Mouse (Mus musculus) hindbrain, embryonic 12.5 days (tissue): ENCODE data around the gene Dgat2l6. TPM values are rescaled to one million over a fixed set of nuclear protein-coding genes. Genes with fewer than 3 reads are reported as not detected.

ENCODE experiments used
- ATAC-seq: fragments of 200-750 bp; cut with Nextera tagmentation; 2 replicates; pipeline ENCODE4 v1.8.0; 2017; ENCODE audit warnings: moderate TSS enrichment; ENCODE audit not compliant: low FRiP score
- H3K27ac ChIP-seq: fragments of 300-500 bp; sonication (generic); 2 replicates; pipeline ENCODE4 v1.5.1; 2016; ENCODE audit warnings: mild to moderate bottlenecking
- H3K27me3 ChIP-seq: fragments of 300-500 bp; sonication (generic); 2 replicates; pipeline ENCODE4 v1.6.1; 2016; ENCODE audit warnings: mild to moderate bottlenecking
- H3K36me3 ChIP-seq: fragments of 300-500 bp; sonication (generic); 2 replicates; pipeline ENCODE4 v1.6.1; 2016; ENCODE audit warnings: mild to moderate bottlenecking
- H3K4me1 ChIP-seq: fragments of 300-500 bp; sonication (generic); 2 replicates; pipeline ENCODE4 v1.6.1; 2016
- H3K4me2 ChIP-seq: fragments of 300-500 bp; sonication (generic); replicated peaks from 2 replicates; pipeline ENCODE4 v1.6.1; 2016; ENCODE audit warnings: mild to moderate bottlenecking
- H3K4me3 ChIP-seq: fragments of 300-500 bp; sonication (generic); 2 replicates; pipeline ENCODE4 v1.5.1; 2016; ENCODE audit warnings: mild to moderate bottlenecking
- H3K9ac ChIP-seq: fragments of 300-500 bp; sonication (generic); 2 replicates; pipeline ENCODE4 v1.6.1; 2016; ENCODE audit warnings: mild to moderate bottlenecking, moderate library complexity
- H3K9me3 ChIP-seq: fragments of 300-500 bp; sonication (generic); replicated peaks from 2 replicates; pipeline ENCODE4 v1.6.1; 2016; ENCODE audit warnings: mild to moderate bottlenecking
- WGBS: fragments of 180-500 bp; shearing (Covaris S2); methylation state at CpG from one replicate; pipeline ENCODE4 v1.1.7; 2016; 5-methylcytosine and 5-hydroxymethylcytosine counted together
- polyA plus RNA-seq: library from polyadenylated mRNA; unstranded; fragments of >200 nt; fragmentation: Nextera tagmentation; extraction: Ambion mirVana; gene quantifications from 2 replicates; pipeline ENCODE4 v1.2.1, GENCODE M21; 2016

Gene Dgat2l6
- polyA plus RNA-seq, 1 experiment from 2014 or later = not detected

DNA sequence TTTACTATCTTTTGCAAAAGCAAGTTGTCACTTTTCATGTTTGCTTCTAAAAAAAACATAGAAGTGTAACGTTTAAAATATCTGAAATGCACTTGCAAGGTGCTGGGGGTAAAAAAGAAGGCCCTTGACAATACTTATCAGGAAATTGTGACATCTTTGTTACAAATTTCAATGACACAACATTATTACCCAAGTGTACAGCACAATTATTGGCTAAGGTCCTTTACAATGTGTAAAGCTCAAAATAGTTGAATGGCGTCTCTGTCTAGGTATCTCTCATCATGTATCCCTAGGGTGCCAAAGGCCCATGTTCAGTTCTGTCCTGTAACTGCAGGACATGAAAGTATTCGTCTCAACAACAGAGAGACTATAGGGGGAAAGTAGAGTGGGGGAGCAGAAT lies 31.4 kb downstream of the Dgat2l6 start:
- H3K4me1 ChIP-seq = no peaks in the 10 kb centered on the region
- no peak overlapping the region for H3K4me3 ChIP-seq
- no peak overlapping the region for H3K9ac ChIP-seq
- no peaks in the 10 kb centered on the region for H3K9me3 ChIP-seq
- H3K27ac ChIP-seq = no peak overlapping the region
- H3K4me2 ChIP-seq = no peak overlapping the region
- WGBS = 85% methylated on average over 3 of the region's 3 CpGs
- H3K36me3 ChIP-seq = no peaks in the 10 kb centered on the region
- no peak for ATAC-seq
- no peaks in the 10 kb centered on the region for H3K27me3 ChIP-seq

DNA sequence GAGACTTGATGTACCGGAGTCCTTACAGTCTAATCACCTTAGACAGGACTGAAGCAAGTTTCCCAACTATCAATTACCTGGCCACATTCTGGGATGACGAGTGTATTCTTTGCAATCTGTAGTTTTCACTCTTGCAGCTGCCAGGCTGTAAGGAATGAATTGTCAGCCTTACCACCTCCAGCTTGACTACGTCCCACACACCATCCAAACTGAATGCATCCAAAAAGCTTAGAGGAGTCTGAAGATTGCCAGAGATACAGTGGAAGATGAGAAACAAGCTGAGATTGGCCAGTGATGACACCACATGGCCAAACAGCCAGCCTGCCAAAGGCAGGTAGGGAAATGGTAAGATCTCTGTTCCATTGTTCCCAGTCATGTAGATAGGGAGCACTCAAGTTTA lies 41.1 kb downstream of the Dgat2l6 start:
- H3K27ac ChIP-seq = no peak overlapping the region
- H3K9me3 ChIP-seq = no peaks in the 10 kb centered on the region
- no peak overlapping the region for H3K9ac ChIP-seq
- no peaks in the 10 kb centered on the region for H3K36me3 ChIP-seq
- ATAC-seq = no peak
- 85% methylated on average over 3 of the region's 3 CpGs for WGBS
- H3K4me3 ChIP-seq = no peak overlapping the region
- no peaks in the 10 kb centered on the region for H3K27me3 ChIP-seq
- no peak overlapping the region for H3K4me2 ChIP-seq
- H3K4me1 ChIP-seq = no peaks in the 10 kb centered on the region

DNA sequence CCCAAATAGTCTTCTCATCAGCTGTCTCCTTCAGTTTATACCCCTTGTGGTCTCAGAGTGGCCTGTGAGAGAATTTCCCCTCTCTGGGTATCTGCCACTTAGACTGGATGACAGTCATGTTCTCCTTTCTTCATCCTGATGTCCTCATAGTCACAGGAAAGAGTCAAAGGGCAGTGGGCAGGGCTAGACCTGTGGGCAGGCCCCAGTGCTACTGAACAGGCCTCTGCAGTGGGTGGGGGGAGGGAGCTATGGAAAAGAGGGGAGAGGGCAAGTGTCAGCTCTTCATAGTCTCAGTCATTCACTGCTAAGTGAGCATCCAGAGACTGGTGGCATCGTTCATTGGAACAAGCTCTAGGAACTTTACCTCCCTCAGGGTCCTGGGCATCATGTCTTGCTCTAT lies 47.3 kb downstream of the Dgat2l6 start, which contains the start of gene Awat1:
Awat1 (plus strand) TSS at position 301 of the 400 bp plus-strand sequence.
- no peak for ATAC-seq
- Histone ChIP-seq H3K9me3 (no peaks in the 10 kb centered on the region), H3K4me1 (no peaks in the 10 kb centered on the region), H3K4me3 (no peak within 1 kb of the TSS), H3K4me2 (no peak within 1 kb of the TSS), H3K9ac (no peak within 1 kb of the TSS), H3K27me3 (no peaks in the 10 kb centered on the region), H3K27ac (no peak within 1 kb of the TSS), H3K36me3 (no peaks in the 10 kb centered on the region)
- 88% methylated on average over 1 of the region's 1 CpGs for WGBS

DNA sequence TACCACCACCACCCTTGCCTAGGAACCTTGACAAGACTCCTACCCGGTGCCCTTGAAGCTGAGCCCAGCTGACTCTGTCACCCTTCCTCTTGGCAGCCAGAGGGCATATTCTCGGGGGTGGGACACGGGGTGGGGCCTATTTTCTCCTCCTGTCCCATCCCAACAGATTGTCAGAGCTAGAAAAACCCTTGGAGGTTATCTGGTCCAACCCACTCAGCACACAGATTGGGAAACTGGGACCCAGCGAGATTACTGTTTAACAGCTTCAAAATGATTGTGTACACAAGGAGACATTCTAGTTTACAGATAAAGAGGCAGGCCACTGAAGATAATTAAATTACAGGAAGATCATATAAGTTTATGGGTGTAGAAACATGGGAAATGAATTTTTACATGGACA lies 70.2 kb downstream of the Dgat2l6 start, which contains the start of gene P2ry4:
P2ry4 (minus strand) TSS at position 79 of the 400 bp plus-strand sequence.
- no peak for ATAC-seq
- Histone ChIP-seq H3K36me3 (no peaks in the 10 kb centered on the region), H3K9ac (no peak within 1 kb of the TSS), H3K4me1 (no peaks in the 10 kb centered on the region), H3K27ac (no peak within 1 kb of the TSS), H3K27me3 (peaks cover 25% of the 10 kb centered on the region), H3K4me2 (no peak within 1 kb of the TSS), H3K4me3 (no peak within 1 kb of the TSS), H3K9me3 (no peaks in the 10 kb centered on the region)
- 66% methylated on average over 4 of the region's 4 CpGs for WGBS

Other genes with a start within 250 kb of the Dgat2l6 start
- gene Otud6a, start 95.8 kb upstream of the Dgat2l6 start, polyA plus RNA-seq = not detected in 2 replicates
- 0.29 and 0.72 TPM in 2 replicates for gene Awat2, start 82.1 kb upstream of the Dgat2l6 start, polyA plus RNA-seq
- 30.8 and 31.2 TPM in 2 replicates for gene Igbp1, start 30.5 kb upstream of the Dgat2l6 start, polyA plus RNA-seq
- not detected in 2 replicates for gene Awat1, start 47.4 kb downstream of the Dgat2l6 start, polyA plus RNA-seq
- gene P2ry4, start 70.0 kb downstream of the Dgat2l6 start, polyA plus RNA-seq = not detected in 2 replicates
- gene Arr3, start 80.7 kb downstream of the Dgat2l6 start, polyA plus RNA-seq = 0.44 TPM in 1 of 2 replicates, not detected in the other
- 22.9 and 27.0 TPM in 2 replicates for gene Kif4, start 100.9 kb downstream of the Dgat2l6 start, polyA plus RNA-seq
- 119 and 120 TPM in 2 replicates for gene Pdzd11, start 101.7 kb downstream of the Dgat2l6 start, polyA plus RNA-seq
- 16.4 and 22.2 TPM in 2 replicates for gene Gdpd2, start 205.0 kb downstream of the Dgat2l6 start, polyA plus RNA-seq
- gene Dlg3, start 242.9 kb downstream of the Dgat2l6 start, polyA plus RNA-seq = 14.8 and 16.4 TPM in 2 replicates